Mouse (Mus musculus): Measurements from ENCODE around the gene Gm16434.
"Not testable (repeated sequence)": the region's sequence is repeated elsewhere in the genome, so short reads cannot be mapped to it uniquely, and the experiment has no call there.

The Gm16434 gene

GRCm38 (mm10) chr14:7194440-7194839 lies at the start of gene Gm16434:
Gene Gm16434 (minus strand): TSS chr14:7194540.
- not testable (repeated sequence) for DNase-seq (ENCODE audit: low read depth, low spot score)

GRCm38 (mm10) chr14:7243498-7243897 lies 49.2 kb upstream of the Gm16434 start:
- DNase-seq (ENCODE audit: low read depth, low spot score), result not testable (repeated sequence)

- not testable (repeated sequence) for DNase-seq (ENCODE audit: low read depth, low spot score)
These were observed 5.7 kb upstream of the Gm16434 start for GRCm38 (mm10) chr14:7200070-7200469.

GRCm38 (mm10) chr14:7174483-7174971 lies 19.8 kb downstream of the Gm16434 start, which contains the start of gene Gm3512:
Gene Gm3512 (minus strand): TSS chr14:7174533.
- DNase-seq (ENCODE audit: low read depth, low spot score), result not testable (repeated sequence)

Measured in A20 (cell line).